Mouse (Mus musculus) central nervous system, embryonic 14 days (tissue): ENCODE results near the gene Pik3r2. TPM values are rescaled to one million over a fixed set of nuclear protein-coding genes. Genes with fewer than 3 reads are reported as not detected.

Source experiments
- polyA plus RNA-seq: library from polyadenylated mRNA; depleted of rRNA; stranded (reverse); fragments of >200 nt; gene quantifications from 2 replicates; pipeline ENCODE4 v1.2.3, GENCODE M21; 2012; rRNA removed

Pik3r2 gene
- 130 and 142 TPM in 2 replicates for polyA plus RNA-seq

DNA sequence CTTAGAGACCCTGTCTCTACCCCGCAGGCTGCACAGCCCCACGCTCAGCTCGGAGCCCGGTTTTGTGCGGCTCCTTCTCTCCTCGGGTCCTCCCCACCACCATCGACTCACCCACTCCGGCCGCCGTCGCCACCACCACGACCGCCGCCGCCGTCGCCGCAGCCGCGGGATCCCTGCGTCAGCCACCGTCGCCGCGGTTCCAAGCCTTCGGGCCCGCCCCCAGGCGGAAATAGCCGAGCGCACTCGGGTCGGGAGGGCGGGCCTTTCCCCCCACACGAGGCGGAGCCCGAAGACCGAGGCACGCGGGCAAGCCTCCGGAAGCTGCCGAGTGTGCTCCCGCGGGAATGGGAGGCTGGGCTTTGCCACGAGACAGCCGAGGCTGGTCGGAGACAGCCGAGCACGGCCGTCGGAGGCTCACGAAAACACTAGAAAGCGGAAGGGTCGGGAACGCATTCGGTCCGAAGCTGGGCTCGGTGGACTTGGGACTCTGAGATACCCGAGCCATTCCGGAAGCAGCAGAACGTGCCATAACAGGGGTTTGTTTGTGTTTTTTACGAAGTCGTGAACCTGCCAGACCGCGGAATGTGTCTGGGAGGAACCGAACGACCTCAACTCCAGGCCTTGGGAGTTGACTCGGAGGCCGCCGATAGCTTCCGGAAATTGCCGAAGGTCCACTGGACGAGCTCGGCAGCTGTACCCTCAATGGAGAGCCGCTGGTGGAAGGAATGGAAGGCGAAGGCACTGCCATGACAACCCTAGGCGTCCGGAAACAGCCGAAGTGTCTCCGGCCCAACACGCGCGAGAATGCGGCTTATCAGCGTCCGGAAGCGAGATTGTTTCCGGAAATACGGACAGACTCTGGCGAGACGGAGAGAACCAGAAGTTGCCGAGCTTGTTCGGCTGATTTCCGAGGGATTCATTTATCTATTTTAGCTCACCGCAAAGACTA lies at the start of gene Pik3r2:
Gene Pik3r2 (minus strand): TSS at position 218 of the 949 bp plus-strand sequence.

DNA sequence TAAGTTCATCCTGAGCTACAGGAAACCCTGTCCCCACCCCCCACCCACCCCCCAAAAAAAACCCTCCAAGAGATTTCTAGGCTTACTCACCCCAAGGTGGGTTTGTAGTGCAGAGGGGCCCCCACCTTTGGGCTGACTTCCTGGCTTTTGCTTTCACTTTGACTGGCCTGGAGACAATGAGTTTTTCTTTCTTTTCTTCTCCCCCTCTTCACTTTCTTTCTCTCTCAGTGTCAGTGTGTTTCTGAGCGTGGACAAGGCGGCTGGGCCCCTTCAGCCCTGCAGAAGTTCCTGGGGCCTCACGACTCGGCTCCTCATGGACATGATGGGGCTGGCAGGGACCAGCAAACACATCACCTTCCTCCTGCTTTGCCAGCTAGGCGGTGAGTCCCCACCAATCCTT lies 31.7 kb upstream of the Pik3r2 start, which contains the start of gene Il12rb1:
Gene Il12rb1 (plus strand): TSS at position 211 of the 400 bp plus-strand sequence.

DNA sequence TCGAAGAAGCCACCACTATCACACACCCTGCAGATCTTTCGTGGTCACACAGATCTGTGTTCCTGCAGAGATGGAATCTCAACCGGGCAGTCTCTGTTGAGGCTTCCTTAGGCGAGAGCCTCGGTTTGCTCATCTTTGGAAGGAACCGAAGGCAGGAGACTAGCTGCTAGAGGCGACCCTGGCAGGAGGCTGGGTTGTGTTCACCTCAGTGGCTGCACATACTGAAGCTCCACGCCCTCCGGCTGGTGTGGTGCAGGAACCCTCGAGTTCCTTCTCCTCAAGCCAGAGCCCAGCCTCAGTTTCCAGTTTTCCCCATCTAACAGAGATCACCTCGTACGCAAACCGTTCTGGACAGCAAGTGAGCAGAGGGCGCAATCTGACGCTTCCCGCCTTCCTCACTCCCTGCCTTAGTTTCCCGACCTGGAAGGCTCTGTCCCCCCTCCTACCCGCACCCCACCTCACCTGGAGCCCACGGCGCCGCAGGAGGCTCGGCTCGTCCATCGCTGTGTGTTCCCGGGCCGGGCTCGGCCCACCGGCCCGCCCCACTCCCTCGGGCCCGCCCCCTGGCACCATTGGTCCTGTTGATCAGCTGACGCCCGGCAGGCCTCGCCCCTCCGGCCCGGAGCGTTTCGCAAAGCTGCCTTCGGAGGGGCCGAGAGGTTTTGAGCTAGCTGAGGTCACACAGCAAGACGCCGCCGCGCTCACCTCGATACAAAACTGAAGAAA lies 28.1 kb upstream of the Pik3r2 start, which contains the start of gene Mast3:
Gene Mast3 (minus strand): TSS at position 574 of the 726 bp plus-strand sequence.

DNA sequence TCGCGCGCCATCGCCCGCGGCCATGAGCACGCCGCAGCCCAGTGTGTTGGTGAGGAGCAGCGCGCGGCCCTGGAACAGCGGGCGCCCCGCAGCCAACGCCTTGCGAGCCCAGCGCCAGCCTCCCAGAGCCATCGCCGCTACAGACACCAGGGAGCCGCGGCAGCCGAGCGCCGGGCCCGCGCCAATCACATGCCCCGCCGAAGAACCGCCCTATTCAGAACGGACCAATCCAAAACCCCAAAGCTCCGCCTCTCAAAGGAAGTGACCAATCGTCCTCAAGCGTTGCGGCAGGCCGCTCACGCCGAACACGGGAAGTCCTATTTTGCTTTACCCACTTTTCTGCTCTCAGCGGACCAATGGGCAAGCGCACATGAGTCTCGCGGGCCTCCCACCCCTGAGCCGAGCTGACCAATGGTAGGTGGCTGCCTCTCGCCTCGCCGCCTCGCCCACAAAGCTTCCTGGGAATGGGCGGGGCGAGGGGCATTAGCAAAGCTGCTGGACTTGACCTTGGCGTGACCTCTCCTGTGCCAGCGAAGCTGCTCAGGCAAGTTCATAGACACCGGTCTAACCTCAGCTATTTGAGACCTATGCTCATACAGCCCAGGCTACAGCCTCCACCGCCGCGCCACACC lies 15.6 kb downstream of the Pik3r2 start, which contains the start of gene Mpv17l2:
Gene Mpv17l2 (minus strand): TSS at position 172 of the 632 bp plus-strand sequence.

DNA sequence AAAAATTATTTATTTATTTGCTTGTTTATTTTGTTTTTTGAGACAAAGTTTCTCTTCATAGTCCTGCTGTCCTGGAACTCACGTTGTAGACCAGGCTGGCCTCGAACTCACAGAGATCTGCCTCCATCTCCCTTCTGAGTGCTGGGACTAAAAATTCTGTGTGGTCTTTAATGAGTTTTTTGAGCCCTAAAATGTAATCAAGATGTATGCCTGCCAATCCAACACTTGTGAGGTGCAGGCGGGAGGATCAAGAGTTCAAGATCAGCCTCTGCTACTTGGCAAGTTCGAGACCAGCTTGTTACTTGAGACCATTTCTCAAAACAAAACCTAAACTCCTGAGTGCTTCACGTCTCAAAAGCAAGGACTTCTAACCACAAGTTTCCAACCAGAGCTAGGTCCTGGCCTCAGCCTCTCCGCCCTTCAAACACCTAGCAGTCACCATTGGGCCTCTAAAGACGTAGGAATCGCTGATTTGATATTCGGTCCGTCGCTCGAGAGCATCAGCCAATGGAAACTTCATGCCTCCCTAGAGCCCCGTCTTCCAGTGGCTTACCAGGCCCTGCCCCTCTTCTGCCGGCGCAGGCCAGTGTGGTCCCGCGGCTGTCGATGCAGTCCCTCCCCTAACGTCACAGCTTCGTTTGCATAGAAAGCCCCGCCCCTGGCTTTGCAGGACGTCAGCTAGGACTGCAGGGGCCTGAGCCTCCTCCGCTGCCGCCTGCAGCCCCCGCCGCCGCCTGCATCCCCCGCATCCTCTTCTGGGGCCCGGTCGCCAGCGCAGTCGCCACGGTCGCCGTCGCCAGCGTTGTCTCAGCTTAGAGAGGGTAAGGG lies 22.3 kb downstream of the Pik3r2 start, which contains the start of gene Rab3a:
Gene Rab3a (plus strand): TSS at position 637 of the 828 bp plus-strand sequence.

DNA sequence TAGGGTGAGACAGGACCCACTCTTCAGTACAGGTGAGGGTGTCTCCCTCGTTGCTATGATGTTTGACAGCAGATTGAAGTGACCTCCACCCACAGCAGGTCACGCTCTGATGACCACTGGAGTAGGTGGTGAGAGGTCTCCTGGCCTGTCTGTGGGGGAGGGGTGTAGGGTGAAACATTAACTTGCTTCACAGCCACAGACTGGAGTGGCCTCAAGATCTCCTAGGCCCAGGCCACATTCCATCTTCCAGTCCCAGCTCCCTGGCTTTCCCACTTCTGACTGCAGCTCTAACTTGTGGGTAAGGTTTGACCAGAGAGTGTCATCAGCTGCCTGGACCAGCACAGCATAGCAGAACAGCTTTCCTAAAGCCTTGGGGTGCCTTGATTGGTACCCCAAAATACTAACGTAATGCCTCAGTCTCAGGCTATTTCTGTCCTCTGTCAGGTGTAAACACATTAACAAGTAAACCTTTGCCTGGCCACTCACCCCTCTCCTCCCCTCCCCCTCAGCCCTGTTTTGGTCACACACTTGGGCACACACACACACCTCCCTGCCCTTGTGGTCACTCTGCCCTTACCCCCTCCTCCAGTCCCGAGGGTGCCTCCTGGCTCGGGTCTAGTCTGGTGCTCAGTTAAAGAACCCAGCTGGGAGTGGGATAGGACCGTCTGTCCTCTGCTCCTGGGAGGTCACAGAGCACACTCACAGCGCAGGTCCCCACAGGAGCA lies 52.9 kb downstream of the Pik3r2 start, which contains the start of gene Pde4c:
Gene Pde4c (plus strand): TSS at position 235 of the 725 bp plus-strand sequence.

DNA sequence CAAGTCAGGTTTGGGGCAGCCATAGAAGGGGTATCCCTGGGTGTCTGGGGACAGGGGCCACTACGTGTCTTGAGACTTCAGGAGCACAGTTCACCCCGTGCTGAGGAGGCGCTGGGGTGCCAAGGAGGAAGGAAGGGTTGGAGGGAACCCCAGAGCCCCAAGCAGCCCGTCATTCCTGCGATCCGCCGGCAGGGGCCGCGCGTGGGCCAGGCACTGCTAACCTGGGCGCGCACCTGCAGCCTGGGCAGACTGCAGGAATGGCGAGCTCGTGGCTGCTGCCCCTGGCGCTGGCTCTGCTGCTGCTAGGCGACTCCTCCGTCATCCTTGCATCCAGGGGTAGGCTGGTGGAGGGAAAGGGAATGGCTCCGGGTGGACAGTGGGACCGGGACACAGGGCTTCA lies 58.2 kb downstream of the Pik3r2 start, which contains the start of gene Gm3336:
Gene Gm3336 (plus strand): TSS at position 247 of the 400 bp plus-strand sequence.

Other genes with a start within 250 kb of the Pik3r2 start
- 446 and 466 TPM in 2 replicates for gene Fkbp8, start 249.0 kb downstream of the Pik3r2 start, polyA plus RNA-seq
- 42.2 and 43.7 TPM in 2 replicates for gene Kxd1, start 248.8 kb downstream of the Pik3r2 start, polyA plus RNA-seq
- 29.2 and 29.7 TPM in 2 replicates for gene Ell, start 237.3 kb downstream of the Pik3r2 start, polyA plus RNA-seq
- 143 and 177 TPM in 2 replicates for gene Isyna1, start 182.3 kb downstream of the Pik3r2 start, polyA plus RNA-seq
- gene Ssbp4, start 167.8 kb downstream of the Pik3r2 start, polyA plus RNA-seq, result 183 and 213 TPM in 2 replicates
- gene Lrrc25, start 160.6 kb downstream of the Pik3r2 start, polyA plus RNA-seq, result 1.6 TPM in 2 replicates
- 0.19 and 0.29 TPM in 2 replicates for gene Gdf15, start 144.3 kb downstream of the Pik3r2 start, polyA plus RNA-seq
- 59.2 and 61.0 TPM in 2 replicates for gene Pgpep1, start 116.3 kb downstream of the Pik3r2 start, polyA plus RNA-seq
- gene Lsm4, start 103.5 kb downstream of the Pik3r2 start, polyA plus RNA-seq, result 183 and 207 TPM in 2 replicates
- 210 and 211 TPM in 2 replicates for gene Jund, start 77.8 kb downstream of the Pik3r2 start, polyA plus RNA-seq
- gene Iqcn, start 73.3 kb downstream of the Pik3r2 start, polyA plus RNA-seq, result 0.08 and 0.10 TPM in 2 replicates
- not detected in 2 replicates for gene Gm3336, start 58.2 kb downstream of the Pik3r2 start, polyA plus RNA-seq
- gene Pde4c, start 53.0 kb downstream of the Pik3r2 start, polyA plus RNA-seq, result 0.53 and 0.63 TPM in 2 replicates
- 325 and 328 TPM in 2 replicates for gene Rab3a, start 22.0 kb downstream of the Pik3r2 start, polyA plus RNA-seq
- gene Mpv17l2, start 15.8 kb downstream of the Pik3r2 start, polyA plus RNA-seq, result 29.6 and 30.7 TPM in 2 replicates
- gene Mast3, start 28.3 kb upstream of the Pik3r2 start, polyA plus RNA-seq, result 34.8 and 40.4 TPM in 2 replicates
- gene Il12rb1, start 31.7 kb upstream of the Pik3r2 start, polyA plus RNA-seq, result 0.09 and 0.25 TPM in 2 replicates
- 25.9 and 29.4 TPM in 2 replicates for gene Arrdc2, start 63.0 kb upstream of the Pik3r2 start, polyA plus RNA-seq
- 27.1 and 32.0 TPM in 2 replicates for gene Kcnn1, start 86.5 kb upstream of the Pik3r2 start, polyA plus RNA-seq
- gene Ccdc124, start 97.2 kb upstream of the Pik3r2 start, polyA plus RNA-seq, result 99.2 and 103 TPM in 2 replicates
- gene Slc5a5, start 116.0 kb upstream of the Pik3r2 start, polyA plus RNA-seq, result 1.3 and 1.4 TPM in 2 replicates
- 3,162 and 3,295 TPM in 2 replicates for gene Rpl18a, start 120.7 kb upstream of the Pik3r2 start, polyA plus RNA-seq
- 64.2 and 71.1 TPM in 2 replicates for gene Map1s, start 129.2 kb upstream of the Pik3r2 start, polyA plus RNA-seq